Mouse (Mus musculus): ENCODE measurements around the gene Gm29666.
"Not testable (repeated sequence)": the region's sequence is repeated elsewhere in the genome, so short reads cannot be mapped to it uniquely, and the experiment has no call there.

The Gm29666 gene

DNA sequence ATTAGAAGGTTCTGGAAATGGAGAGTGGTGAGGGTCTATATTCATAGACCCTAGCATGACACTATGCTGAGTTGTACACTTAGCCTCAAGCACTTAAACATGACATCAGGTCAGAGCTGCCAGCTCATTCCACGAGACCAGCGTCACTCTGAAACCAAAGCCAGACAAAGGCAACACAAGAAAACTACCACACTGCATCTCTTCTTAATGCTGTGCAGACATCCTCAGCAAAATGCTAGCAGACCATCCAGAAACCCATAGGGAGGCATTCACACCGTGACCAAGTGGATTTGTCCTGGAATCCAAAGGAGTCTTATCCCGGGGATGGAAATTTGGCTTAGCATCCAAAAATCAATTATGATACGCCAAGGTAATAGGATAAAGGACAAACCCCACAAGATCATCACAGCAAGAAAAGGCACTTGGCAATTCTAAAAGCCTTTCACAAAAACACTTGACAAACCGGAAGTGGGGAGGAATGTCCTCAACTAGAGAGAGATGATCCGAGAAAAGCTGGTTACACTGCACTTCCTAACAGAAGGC lies 15.9 kb downstream of the Gm29666 start:
- no peak for DNase-seq (ENCODE audit: low spot score)

DNA sequence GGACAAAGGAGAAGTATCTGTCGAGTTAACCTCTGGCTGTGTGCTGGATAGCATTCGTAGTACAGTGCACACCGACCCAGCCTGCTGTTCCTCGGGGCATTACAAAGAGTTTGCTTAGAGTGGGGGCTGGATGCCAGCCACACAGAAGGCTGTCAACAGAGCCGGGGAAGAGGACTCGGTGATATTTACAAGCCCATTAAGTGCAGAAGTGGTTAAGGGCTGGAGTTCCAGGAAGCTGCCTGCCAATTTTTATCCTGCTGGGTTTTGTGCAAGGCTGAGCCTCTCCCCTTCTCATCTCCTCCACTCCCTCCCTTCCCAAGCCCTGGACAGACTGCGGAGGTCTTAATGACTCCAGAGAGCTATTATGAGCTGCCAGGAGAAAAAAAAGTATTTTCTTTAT lies 21.8 kb downstream of the Gm29666 start:
- no peak for DNase-seq (ENCODE audit: low spot score)

DNA sequence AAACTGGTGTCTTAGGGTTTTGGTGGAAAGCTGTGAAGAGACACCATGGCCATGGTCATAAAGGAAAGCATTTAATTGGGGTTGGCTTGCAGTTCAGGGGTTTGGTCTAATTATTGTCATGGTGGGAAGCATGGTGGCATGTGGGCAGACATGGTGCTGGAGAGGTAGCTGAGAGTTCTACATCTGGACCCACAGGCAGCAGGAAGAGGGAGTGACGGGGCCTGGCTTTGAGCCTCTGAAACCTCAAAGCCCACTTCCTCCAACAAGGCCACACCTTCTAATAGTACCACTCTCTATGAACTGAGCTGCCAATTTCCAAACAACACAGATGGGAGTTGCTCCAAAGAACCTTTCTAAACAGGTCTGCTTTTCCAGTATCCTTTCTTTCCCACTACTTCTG lies 23.2 kb downstream of the Gm29666 start:
- DNase-seq (ENCODE audit: low spot score): no peak

DNA sequence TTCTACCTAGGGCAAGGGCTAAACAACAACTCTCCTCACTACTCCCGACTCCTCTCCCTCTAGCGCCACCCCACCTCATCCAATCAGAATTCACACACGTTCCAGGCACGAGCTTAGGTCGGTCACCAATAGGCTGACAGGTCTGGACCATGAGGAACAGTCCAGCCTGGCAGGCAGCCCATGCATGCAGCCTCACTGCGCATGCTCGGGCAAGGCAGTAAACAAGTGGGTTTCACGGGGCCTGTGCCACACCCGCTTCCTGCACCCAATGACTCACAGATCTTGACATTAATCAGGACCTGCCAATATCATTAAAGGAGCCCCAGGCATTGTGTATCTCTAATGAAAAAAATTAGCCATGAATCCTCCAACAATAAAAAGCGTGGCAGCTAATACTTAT lies 23.6 kb downstream of the Gm29666 start:
- not testable (repeated sequence) for DNase-seq (ENCODE audit: low spot score)

DNA sequence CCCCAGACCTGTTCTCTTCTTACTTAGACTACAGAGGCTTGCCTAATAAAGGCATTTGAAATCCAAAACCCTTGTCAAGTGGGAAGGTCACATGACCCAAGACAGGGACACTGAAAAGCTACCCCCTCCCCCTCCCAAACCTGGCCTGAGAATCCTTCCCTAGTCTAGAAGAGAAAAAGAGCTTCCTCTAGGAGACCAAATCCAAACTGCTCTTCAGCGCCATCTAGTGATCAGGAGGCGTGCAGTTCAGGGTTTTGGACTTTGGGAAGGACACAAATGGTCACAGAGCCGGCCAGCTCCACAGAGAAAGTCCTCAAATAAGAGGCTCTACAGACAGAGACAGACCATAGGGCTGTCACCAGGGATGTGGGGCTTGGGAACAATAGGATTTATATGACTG lies 28.2 kb downstream of the Gm29666 start:
- no peak for DNase-seq (ENCODE audit: low spot score)

DNA sequence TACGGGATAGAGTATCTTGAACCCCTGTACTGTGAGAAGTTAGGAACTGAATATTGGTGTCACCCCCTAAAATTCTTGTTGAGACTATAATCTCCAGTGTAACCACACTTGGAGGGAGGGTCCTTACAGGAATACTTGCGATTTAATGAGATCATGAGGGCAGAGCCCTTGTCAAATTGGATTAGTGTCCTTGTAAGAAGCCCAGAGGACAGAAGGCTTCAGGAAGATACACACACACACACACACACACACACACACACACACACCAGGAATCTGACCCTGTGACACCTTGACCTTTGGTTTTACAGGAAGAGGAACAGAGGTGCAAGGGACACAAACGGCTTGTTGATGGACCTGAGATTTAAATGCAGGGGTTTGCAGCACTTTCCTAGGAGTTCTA lies 28.6 kb downstream of the Gm29666 start:
- no peak for DNase-seq (ENCODE audit: low spot score)

DNA sequence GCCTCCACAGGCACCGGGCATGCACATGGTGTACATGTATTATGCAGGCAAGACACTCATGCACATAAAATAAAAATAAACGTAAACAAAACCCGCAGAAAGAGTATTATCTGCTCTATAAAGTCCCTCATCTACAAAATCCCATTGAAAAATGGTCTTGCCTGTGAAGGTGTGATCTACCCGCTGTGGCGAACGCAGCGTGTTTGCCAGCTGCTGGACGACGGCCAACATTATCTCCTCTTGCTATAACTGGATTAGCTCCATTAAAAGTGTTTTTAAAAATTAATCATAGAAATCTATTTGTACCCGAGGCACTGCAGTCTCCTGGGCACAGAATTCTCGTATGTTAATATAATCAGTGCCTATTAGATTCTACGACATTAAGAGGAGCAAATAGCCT lies 31.8 kb downstream of the Gm29666 start:
- no peak for DNase-seq (ENCODE audit: low spot score)

DNA sequence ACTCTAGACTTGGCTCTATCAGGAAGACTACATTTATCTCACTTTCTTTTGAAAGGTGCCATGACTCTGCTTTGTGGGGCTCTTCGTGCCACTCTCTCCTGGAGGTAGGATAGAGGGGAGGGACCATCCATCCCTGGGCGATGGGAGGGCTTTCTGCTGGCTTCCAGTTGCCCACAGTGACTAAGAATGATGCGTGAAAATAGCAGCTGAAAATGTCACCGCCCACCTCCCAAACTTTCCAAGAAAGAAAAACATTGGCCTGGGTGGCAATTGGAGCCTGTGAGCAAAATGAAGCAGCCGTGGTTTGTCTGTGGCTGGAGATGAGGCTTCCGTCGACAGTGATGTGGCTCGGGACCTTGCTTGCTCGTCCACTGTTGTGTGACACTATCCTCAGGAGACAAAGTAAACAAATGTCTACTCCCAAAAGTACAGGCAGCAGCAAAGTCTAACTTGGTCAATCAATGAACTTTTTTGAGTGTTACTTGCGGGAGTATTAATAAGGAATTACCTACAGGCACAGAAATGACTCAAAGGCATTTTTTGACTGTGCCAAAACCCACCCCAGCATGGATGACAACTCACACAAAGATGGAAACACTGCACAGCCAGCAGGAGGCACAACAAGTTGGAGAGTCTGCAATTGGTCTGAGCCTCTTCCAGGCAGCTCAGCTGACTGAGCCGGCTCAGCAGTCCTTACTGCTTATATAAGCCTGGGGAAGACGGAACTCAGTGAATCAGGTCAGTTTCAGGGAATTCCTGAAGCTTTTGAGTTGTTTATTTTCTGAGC lies 42.6 kb downstream of the Gm29666 start:
- no peak for DNase-seq (ENCODE audit: low spot score)

DNA sequence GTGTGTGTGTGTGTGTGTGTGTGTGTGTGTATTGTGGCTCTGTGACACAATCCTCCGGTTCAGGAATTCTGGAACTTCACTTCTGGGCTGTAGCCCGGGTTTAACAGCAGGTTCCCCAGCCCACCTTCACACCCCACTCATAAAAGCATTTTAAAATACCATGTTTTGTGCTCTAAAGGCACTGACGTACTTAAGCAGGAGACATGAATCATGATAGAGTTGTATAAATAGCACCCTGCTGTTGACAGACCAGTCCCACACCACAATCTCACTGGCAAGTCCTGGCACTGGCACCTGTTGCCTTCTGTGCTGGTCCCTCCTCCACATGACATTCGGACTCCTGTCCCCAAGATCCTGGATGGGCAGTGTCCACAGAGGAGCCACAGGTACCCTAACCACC lies 46.0 kb downstream of the Gm29666 start:
- DNase-seq (ENCODE audit: low spot score): no peak

DNA sequence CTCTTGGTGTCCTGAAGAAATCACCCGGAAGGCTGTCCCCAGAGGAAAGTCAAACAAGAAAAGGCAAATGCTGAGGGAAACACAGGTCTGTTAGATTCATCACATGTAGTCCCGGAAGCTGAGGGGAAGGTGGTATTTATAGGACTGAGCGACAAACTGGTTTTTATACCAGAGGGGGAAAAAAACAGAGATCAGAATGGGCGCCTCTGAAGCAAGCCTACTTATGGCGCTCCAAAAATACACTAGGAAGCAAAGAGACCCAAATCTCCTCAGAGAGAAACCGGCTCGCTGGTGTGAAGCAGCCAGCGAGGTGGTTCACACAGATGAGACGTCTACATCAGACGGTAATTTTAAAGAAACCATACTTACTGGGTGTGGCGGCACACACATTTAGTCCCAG lies 46.8 kb downstream of the Gm29666 start:
- no peak for DNase-seq (ENCODE audit: low spot score)

DNA sequence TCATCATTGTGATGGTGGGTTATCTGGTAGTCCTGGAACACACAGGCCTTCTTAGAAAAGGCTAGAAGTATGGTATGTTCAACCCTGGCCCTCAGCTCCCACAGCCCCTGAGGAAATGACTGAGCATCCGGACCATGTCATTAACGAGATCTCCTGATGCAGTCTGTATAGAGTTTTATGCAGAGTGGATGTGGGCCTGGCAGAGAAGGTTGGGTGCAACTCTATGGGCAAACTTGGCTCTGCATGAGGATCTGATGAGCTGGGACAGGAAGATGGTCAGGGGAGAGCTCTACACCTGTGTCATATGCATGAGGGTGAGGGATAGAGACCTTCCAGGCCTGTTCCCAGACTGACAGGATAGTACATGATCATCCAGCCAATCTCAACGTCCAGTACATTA lies 48.0 kb downstream of the Gm29666 start:
- DNase-seq (ENCODE audit: low spot score): no peak

DNA sequence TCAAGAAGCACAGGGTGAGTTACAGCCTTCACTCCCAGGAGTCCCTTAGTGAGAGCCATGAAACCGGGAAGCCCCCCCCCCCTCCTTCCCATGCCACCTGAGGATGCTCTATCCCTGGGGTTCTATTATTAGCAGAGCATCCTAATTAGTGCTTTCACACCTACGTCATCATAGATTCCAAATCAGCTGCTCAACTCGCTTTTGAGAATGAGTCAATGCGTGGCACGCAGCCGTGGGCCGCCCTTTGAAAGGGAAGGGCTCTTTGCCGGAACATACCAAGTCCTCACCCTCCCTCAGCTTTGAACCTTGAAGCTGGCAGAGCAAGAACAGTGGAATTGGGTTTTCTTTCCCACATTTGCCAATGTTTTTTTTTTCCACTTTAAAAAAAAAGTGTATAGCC lies 57.9 kb downstream of the Gm29666 start:
- no peak for DNase-seq (ENCODE audit: low spot score)

Data from urinary bladder, postnatal 10 days (tissue).